Mouse (Mus musculus): Measurements from ENCODE around the gene Tead1.

GRCm38 (mm10) chr7:112788321-112788751 is 109.2 kb downstream of the Tead1 start:
- TF ChIP-seq CTCF (IDR thresholded peaks at IDR 0.05; ENCODE audit: borderline replicate concordance, control insufficient read depth, extremely low read depth, insufficient read depth, low read length, poor library complexity) (no peak), POLR2A (IDR thresholded peaks at IDR 0.05; ENCODE audit: control insufficient read depth, extremely low read depth, insufficient read depth, low read length, poor library complexity) (no peak)
